Mouse (Mus musculus): ENCODE measurements around the gene App.
A peak's percentile ranks its signal among the peaks of the same experiment; 100 is the strongest.

App gene

GRCm38 (mm10) chr16:85173373-85174081 is at the start of gene App:
App (minus strand) TSS chr16:85173766.
- DNase-seq (ENCODE audit: low spot score in 2 of 2) = peak; percentile 87 to 93

- DNase-seq (ENCODE audit: low spot score in 2 of 2) = no peak
Observed at GRCm38 (mm10) chr16:85215846-85216245, 42.3 kb upstream of the App start.

DNA sequence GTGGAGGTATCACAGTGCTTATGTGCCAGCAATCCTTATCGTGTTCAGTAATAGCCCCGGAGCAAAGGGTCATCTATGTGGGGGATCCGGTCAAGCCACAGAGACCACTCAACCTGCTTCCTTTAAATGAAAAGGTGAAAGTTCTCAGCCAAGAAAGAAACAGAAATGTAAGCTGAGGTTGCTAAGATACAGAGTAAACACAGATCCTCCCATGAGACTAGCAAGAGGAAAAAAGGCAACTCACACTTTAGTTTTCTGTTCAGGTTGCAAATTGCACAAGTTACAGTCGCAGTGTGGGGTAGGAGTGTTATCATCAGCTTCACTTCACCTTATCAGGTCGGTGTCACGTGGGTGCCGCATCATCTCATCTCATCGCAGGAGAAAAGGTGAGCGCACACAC is 41.6 kb upstream of the App start:
- DNase-seq (ENCODE audit: low spot score in 2 of 2) = no peak

DNA sequence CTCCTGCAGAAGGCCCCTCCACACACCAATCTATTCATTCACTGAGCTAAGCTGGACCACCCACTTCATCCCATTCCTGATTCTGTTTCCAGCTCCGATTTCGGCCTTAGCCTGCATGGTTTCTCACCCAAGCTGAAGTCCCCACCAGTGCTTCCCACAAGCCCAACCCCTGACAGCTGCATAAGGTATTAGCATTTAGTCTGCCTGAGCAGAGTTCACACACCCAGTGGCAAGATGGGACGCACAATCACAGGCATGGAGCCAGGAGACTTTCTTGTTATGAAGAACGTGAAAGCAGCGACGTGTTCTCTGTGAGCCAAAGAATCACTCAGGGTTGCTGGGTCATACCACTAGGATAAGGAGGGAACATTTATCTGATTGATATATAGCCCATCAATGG is 22.1 kb upstream of the App start:
- DNase-seq (ENCODE audit: low spot score in 2 of 2) = no peak

DNA sequence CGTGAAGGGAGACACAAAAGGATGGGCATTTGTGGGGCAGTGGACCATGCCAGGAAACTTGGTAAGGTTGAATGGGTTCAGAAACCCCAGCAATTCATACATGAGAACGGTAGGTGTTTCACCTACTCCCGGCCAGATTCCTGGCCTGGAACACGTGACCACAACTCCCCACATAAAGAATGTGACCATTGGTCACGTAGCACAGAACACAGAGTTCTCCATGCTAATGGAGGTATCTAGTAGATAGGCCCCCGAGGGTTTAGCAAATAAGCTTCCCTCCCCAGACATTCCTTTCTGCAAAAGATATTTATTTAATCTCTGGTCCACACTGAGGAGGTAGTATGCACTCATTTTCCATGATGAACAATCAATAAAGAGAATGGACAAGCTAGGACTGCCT is 21.6 kb upstream of the App start:
- no peak for DNase-seq (ENCODE audit: low spot score in 2 of 2)

- DNase-seq (ENCODE audit: low spot score in 2 of 2) = no peak
Observed at GRCm38 (mm10) chr16:85181502-85181901, 7.9 kb upstream of the App start.

- no peak for DNase-seq (ENCODE audit: low spot score in 2 of 2)
Observed at GRCm38 (mm10) chr16:85180710-85181109, 7.1 kb upstream of the App start.

DNA sequence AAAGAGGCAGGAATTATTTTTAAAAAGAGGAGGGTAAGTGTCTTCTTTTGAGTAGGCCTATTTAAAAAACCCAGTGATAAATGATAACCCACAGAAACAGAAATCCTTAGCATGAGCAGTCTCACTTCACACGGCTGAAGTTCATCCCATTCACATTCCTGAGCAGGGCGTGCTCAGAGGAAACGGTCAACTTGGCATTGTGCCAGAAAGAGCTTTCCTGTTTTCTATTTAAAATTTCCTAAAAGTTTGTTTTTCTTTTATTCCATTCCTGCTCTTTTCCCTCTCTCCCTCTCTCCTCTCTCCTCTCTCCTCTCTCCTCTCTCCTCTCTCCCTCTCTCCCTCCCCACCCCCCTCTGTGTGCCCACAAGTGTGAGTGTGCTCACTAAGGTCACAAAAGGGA is 3.1 kb upstream of the App start:
- DNase-seq (ENCODE audit: low spot score in 2 of 2) = no peak

DNA sequence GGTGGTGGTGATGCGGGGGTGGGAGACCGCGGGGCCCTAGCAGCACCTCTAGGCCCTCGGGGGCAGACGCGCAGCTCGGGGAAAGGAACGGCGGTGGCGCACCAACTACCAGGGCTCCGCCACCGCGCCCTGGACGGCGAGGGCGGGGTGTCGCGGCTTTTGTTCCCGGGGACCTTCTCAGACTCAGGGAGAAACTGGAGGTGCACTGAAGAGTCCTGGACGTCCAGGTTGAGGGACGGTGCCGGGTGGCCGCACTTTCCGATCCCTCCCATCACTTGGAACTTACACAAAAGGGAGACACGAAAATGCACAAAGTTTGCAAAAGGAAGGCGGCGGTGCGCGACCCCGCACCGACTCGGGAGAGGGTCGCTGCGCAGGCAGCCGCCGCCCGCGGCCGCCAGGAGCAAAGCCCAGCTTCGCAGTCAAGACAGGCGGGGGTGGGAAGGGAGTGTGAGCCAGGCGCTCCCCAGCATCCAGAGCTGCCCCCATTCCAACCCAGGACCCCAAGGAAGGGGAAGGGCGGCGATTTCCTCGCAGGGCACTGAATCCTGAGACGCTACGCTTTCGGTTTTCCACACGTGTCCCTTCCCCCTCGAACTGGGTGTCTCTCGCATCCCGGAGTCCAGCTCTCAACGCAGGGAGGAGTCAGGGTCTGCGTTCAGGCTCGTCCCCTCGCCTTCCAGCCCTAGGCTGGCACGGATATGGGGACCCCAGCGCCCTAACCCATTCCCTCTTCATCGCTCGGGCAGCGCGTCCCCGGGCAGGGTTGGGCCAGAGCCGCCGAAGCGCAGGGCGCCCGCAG is 794 bp downstream of the App start:
- peak in 1 of 2 experiments; percentile 60 for DNase-seq (ENCODE audit: low spot score in 2 of 2)

DNA sequence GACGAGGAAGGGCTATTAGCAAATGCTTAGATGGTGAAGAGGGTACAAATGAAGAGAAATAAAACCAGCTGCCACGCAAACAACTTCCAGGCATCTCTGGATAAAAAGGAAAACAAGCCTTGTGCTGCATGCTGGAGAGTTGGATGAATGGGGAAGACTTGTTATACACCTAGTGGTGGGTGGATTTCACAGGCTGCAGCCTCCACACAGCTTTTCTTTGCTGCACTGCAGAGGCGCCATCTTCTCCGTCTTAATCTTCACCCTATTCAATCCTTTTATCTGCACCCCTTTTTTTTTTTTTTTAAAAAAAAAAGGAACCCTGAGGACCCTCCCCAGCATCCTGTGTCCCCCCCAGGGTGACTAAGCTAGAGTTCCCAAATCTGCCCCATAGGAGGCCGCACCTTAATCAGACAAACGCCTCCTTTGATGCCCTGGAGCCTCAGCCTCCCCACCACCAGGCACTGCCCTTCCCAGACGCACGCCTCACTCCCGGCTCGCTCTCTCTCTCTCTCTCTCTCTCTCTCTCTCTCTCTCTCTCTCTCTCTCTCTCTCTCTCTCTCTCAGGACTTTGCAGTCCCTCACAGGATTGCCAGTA is 1.5 kb downstream of the App start:
- no peak for DNase-seq (ENCODE audit: low spot score in 2 of 2)

GRCm38 (mm10) chr16:85170826-85171510 is 2.6 kb downstream of the App start:
- no peak for DNase-seq (ENCODE audit: low spot score in 2 of 2)

DNA sequence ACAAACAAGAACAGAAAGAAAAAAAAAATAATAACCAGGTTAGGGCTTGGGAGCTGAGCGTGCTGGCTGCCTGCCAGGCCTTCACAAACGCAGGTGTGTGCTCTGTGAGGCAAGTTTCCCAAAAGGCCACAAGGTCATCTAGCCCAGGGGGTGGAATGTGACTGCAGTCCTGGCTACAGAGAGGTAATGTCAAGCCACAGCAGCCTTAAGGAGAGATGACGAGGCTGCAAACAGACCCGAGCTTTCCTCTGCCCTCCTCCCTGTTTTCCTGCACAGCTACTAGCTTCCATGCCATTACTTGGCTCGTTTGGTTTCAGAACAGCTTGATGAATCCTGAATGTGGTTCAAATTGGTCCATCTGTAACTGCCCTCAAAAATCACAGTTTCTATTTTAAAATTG is 4.7 kb downstream of the App start:
- no peak for DNase-seq (ENCODE audit: low spot score in 2 of 2)

GRCm38 (mm10) chr16:85166205-85166604 is 7.4 kb downstream of the App start:
- DNase-seq (ENCODE audit: low spot score in 2 of 2) = no peak

DNA sequence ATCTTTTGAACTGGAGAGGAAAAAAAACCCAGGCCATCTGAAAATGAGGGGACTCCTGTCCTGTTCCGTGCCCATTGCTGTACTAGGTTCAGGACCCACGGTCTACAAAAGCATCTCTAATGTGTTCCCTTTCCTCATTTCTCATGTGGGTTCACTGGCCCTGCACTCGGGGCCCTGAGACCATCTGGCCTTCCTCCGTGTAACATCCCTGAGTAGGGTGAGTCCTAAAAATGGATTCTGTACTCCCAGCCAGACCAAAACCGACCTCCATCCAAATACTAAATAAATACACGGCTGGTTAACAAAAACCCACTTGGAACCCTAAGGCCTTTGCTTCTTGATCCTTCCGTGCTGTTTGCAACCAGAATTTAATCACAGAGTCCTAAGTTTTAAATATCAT is 7.9 kb downstream of the App start:
- no peak for DNase-seq (ENCODE audit: low spot score in 2 of 2)

DNA sequence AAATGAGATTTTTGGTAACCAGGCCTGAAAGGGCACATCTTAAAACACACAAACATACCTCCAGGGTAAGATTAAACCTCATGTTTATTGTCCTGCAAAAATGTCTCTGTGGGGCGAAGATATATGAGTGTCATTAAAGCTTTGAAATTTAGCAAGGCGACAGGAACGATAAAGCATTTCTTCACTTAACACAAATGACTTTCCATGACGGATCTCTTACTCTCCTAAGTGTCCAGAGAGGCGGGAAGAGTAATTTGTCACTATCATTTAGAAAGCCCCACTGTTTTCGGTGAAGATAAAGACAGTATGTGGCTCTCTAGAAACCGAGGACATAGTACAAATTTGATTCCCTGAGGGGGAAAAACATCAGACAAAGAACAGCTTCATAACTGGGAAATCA is 8.4 kb downstream of the App start:
- DNase-seq (ENCODE audit: low spot score in 2 of 2) = no peak

DNA sequence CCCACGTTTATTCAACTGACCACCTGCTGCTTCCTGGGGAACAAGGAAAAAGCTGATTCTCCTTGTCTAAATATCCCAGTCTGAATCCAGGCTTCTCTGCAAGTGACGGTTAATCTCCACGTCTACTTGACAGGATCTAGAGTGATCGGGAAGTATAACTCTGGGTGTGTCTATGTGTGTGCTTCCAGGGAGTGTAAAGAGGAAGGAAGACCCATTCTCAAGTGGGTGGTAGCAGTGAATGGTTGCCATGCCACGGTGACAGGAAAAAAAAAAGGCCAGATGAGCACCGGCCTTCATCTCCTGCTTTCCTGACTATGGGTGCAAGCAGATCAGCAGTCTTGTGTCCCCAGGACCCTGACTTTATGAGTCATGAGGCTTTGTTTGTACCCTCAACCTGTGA is 10.8 kb downstream of the App start:
- no peak for DNase-seq (ENCODE audit: low spot score in 2 of 2)

DNA sequence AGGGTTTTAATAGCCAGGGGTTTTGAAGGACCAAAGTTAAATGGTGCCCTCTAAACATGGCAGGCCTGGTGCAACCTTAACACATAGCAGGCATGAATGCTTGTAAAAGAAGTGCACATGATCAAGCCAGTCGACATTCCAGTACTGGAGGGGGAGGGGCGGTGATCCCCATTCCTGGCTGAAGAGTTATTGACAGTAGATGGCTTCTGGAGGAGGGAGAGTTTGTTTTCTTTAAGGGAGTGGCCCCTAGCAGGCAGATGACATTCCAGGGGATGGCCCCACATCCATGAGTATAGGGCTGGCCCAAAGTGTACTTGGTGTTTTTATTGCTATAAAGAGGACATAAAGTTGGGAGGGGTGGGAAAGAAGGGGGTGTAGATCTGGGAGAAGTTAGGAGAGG is 13.4 kb downstream of the App start:
- no peak for DNase-seq (ENCODE audit: low spot score in 2 of 2)

GRCm38 (mm10) chr16:85157796-85158546 is 15.6 kb downstream of the App start:
- no peak for DNase-seq (ENCODE audit: low spot score in 2 of 2)

- DNase-seq (ENCODE audit: low spot score in 2 of 2) = no peak
Observed at GRCm38 (mm10) chr16:85157156-85157555, 16.4 kb downstream of the App start.

- DNase-seq (ENCODE audit: low spot score in 2 of 2) = no peak
Observed at GRCm38 (mm10) chr16:85155836-85156235, 17.7 kb downstream of the App start.

DNA sequence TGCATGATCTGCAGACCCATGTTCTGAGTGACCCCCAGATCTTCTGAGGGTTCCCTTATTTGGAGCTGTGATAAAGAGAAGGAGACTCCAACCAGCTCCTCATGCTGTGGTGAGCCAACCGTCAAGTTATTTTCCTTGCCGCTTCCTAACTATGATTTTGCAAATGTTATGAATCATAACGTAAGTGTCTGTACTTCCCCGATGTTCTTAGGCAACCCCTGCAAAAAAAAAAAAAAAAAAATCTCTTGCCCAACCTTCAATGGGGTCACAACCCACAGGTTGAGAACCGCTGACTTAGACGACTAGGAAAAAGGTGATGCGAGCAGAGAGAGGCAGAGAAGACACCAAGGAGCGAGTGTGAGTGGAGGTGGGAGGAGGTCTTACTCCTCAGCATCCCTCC is 21.1 kb downstream of the App start:
- no peak for DNase-seq (ENCODE audit: low spot score in 2 of 2)

GRCm38 (mm10) chr16:85151681-85152080 is 21.9 kb downstream of the App start:
- DNase-seq (ENCODE audit: low spot score in 2 of 2) = no peak

Measured in urinary bladder, postnatal 4 days (tissue).